ENCODE assay signal across 9 mouse cellular contexts in the genomic region with DNA sequence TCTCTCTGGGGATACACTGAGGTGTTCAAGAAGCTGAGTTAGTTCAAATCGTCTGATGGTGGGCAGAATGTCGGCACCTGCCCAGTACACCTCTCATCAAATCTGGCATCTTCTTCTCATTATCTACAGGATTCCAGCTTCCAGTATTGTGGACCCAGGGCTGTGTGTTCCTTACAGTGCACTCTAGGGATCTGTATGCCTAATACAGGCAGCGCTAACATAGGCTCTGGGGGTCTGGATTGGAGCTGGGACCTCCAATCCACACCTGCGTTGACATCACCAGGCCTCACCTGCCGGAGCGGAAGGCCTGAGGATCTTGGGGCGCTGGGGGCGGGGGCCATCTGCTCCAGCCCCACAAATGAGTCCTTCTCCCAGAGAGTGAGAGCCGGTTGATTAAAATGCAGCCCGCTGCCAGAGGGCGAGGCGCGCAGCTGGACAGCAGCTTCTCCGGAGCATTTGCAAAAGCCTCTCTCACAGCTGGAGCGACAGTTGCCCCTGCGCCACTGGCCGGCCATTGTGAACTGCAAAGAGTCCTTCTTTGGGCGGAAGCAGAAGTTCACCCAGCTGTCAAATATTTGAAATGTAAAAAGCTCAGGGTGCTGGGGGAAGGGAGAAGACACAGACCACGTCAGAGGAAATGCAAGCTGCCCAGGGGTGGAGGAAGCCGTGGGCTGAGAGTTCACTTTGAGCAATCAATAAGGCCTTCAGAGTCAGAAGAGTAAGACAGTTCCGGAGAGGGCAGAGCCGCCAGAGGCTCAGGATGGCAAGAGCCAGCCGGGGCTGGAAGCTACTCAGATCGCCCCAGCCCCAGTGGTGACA.
DNase-seq lines count a peak whose midpoint lies in the region; ATAC-seq and TF ChIP-seq lines count a peak whose summit lies in the region.
"Had no signal": no experiment of that assay in that cellular context is flagged by ENCODE, and none has a peak within 500 bp of the region (broad histone marks: within the 10 kb centered on the region; RNA-seq: fewer than 3 reads in every experiment).

No protein-coding gene starts in this region.

- H3K9me3 ChIP-seq in heart, postnatal 0 days (replicated peaks; ENCODE audit: control insufficient read depth, low read length), result no peaks in the 10 kb centered on the region

- H3K4me3 ChIP-seq in gastrocnemius, adult 2 months, result peak overlapping the region; percentile 4
- peak overlapping the region; percentile 21 for H3K4me3 ChIP-seq in heart, postnatal 0 days (ENCODE audit: low read depth, low read length)
- peak overlapping the region; percentile 21 for H3K4me3 ChIP-seq in spleen, adult 2 months (ENCODE audit: extremely low read depth, insufficient read depth, insufficient read length)

- DNase-seq in gastrocnemius, adult 2 months, result peak; percentile 15
- DNase-seq in gastrocnemius, adult 18-20 months (ENCODE audit: low spot score), result no peak
- peak; percentile 70 for DNase-seq in embryo, embryonic 11 days
- peak; percentile 7 for DNase-seq in heart, postnatal 0 days (ENCODE audit: low spot score)
- peak; percentile 40 for DNase-seq in kidney, postnatal 14 days
- peak; percentile 66 to 71 for DNase-seq in lung, postnatal 4 days
- DNase-seq in spleen, adult 2 months (ENCODE audit: low read depth in 1 of 2, low spot score in 2 of 2), result peak; percentile 64 to 65
- no peak for DNase-seq in left cerebral cortex, adult 18-20 months (ENCODE audit: low spot score in 2 of 2)

- H3K27me3 ChIP-seq in heart, postnatal 0 days (ENCODE audit: control insufficient read depth, insufficient read depth, low read length), result peaks cover 15% of the 10 kb centered on the region; the same call in 1 of the 2 replicates
- no peaks in the 10 kb centered on the region for H3K27me3 ChIP-seq in spleen, adult 2 months (ENCODE audit: control insufficient read depth, insufficient read depth, low read length)

- WGBS in heart, postnatal 0 days, result 6% methylated on average over 24 of the region's 24 CpGs
- WGBS in spleen, adult 2 months, result 19% methylated on average over 24 of the region's 24 CpGs

- no peak overlapping the region for H3K27ac ChIP-seq in gastrocnemius, adult 2 months
- no peak overlapping the region for H3K27ac ChIP-seq in heart, postnatal 0 days (ENCODE audit: low read depth)
- peak overlapping the region; percentile 85 for H3K27ac ChIP-seq in spleen, adult 2 months (ENCODE audit: insufficient read depth, low read length)

- peak overlapping the region; percentile 47 for H3K4me2 ChIP-seq in heart, postnatal 0 days (ENCODE audit: low read depth, low read length)

- H3K9ac ChIP-seq in heart, postnatal 0 days (replicated peaks; ENCODE audit: low read depth, low read length), result no peak overlapping the region

- H3K36me3 ChIP-seq in heart, postnatal 0 days (replicated peaks; ENCODE audit: control insufficient read depth, insufficient read depth, low read length), result no peaks in the 10 kb centered on the region
- H3K36me3 ChIP-seq in spleen, adult 2 months (ENCODE audit: control insufficient read depth, insufficient read depth, low read length), result no peaks in the 10 kb centered on the region
- H3K36me3 ChIP-seq: G1E had no signal

- TF ChIP-seq EP300 in heart, postnatal 0 days (IDR thresholded peaks at IDR 0.05; ENCODE audit: low read depth), result no peak

- intact Hi-C loops in gastrocnemius, adult 2 months (cut with DNase I), result no loop called here

- TF ChIP-seq CTCF in gastrocnemius, adult 2 months (IDR thresholded peaks at IDR 0.05), result no peak
- TF ChIP-seq CTCF in heart, postnatal 0 days (IDR thresholded peaks at IDR 0.05; ENCODE audit: low read depth), result no peak
- TF ChIP-seq CTCF in spleen, adult 2 months (IDR thresholded peaks at IDR 0.05; ENCODE audit: extremely low read depth, insufficient read depth, insufficient read length, insufficient replicate concordance), result no peak

- peaks cover 3% of the 10 kb centered on the region; the same call in 1 of the 2 replicates for H3K4me1 ChIP-seq in heart, postnatal 0 days (ENCODE audit: control insufficient read depth, insufficient read depth)
- H3K4me1 ChIP-seq in spleen, adult 2 months (ENCODE audit: control insufficient read depth, insufficient read depth, insufficient read length), result peaks cover 7% of the 10 kb centered on the region; the same call in 1 of the 2 replicates

- ATAC-seq in heart, postnatal 0 days (ENCODE audit: insufficient read depth, low read depth), result no peak

- TF ChIP-seq POLR2A in spleen, adult 2 months (IDR thresholded peaks at IDR 0.05; ENCODE audit: low read depth, low read length), result peak; percentile 4; the same call in 1 of the 2 replicates

Comparison
In these comparisons a context has a peak if more than half of its experiments do, and no peak if none do; other contexts are left out.
1. DNase-seq: peak in gastrocnemius, adult 2 months (single experiment), embryo, embryonic 11 days (single experiment), heart, postnatal 0 days (single experiment), kidney, postnatal 14 days (single experiment), lung, postnatal 4 days (2 of 2) and spleen, adult 2 months (2 of 2); none in gastrocnemius, adult 18-20 months (single experiment) and left cerebral cortex, adult 18-20 months (0 of 2).
2. Peak in every context shown above with its lines, with median percentiles within 50 percentile points of each other: H3K4me3 ChIP-seq.